Mouse (Mus musculus): ENCODE results near the gene Rps6kc1. TPM values are rescaled to one million over a fixed set of nuclear protein-coding genes. Genes with fewer than 3 reads are reported as not detected.

The Rps6kc1 gene
- total and polyA plus RNA-seq, 3 experiments, result 7.8 to 18.0 (median 12.5) TPM

DNA sequence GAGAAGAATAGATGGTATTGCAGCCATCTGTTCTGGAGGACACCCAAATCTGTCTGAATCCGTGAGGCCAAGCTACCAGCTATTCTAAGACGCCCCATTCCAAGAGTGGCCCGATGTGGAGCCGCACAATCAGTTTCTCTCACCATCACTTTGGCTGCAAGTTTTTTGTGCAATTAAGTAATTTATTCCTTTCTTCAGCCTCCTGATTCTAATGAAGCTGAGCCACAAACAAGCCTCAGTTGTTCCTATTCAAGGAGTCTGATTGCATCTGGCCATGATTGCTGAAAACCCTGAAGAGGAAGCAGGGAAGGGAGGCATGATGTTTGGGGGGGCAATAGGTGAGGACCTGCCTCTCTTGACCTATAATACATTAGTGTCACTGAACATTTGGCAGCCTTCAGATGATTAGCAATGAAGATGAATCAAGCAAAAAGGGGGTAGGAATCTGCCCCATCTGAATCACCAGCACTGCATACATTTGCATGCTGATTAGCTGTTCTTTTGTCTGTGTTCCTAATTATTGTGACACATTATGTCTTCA is 183.4 kb downstream of the Rps6kc1 start:
- dilution Hi-C loops (cut with MboI; ENCODE audit: extremely low pct_ligation_motif_present, extremely low pct_unique_long_range_greater_than_20kb, low sequenced_read_pairs), result no loop called here
- Histone ChIP-seq H3K36me3 (replicated peaks in 1 of 2; ENCODE audit: control insufficient read depth in 1 of 2, insufficient read depth in 1 of 2, low read length in 1 of 2) (no peaks in the 10 kb centered on the region), H3K9ac (ENCODE audit: insufficient read depth, low read depth) (no peak overlapping the region), H3K9me3 (replicated peaks; ENCODE audit: low read length) (no peaks in the 10 kb centered on the region), H3K4me3 (replicated peaks in 1 of 3; ENCODE audit: low read depth in 2 of 3, low read length in 2 of 3, poor library complexity in 1 of 3) (no peak overlapping the region), H3K4me1 (ENCODE audit: control insufficient read depth in 1 of 2, insufficient read depth in 2 of 2) (peaks cover 0 to 7% of the 10 kb centered on the region in 2 experiments; a peak in 1 of 4 replicates), H3K27ac (ENCODE audit: insufficient read depth, low read depth) (no peak overlapping the region), H3K27me3 (replicated peaks) (no peaks in the 10 kb centered on the region), H3K79me2 (replicated peaks; ENCODE audit: control insufficient read depth, extremely low read depth, insufficient read depth, poor library complexity, severe bottlenecking) (no peaks in the 10 kb centered on the region), H3K4me2 (ENCODE audit: insufficient read depth, low read depth, poor library complexity, severe bottlenecking) (no peak overlapping the region)
- no peak for DNase-seq (ENCODE audit: extremely low read depth)
- in situ Hi-C loops (cut with MboI; ENCODE audit: low pct_ligation_motif_present, low pct_unique_long_range_greater_than_20kb, low sequenced_read_pairs), result no loop called here
- TF ChIP-seq RCOR1 (conservative IDR thresholded peaks at IDR 0.05; ENCODE audit: low read depth, low read length) (no peak), HCFC1 (IDR thresholded peaks at IDR 0.05; ENCODE audit: low read depth, low read length) (no peak), MAX (IDR thresholded peaks at IDR 0.05; ENCODE audit: low read length) (no peak), CHD1 (IDR thresholded peaks at IDR 0.05; ENCODE audit: low read depth, low read length) (no peak), ETS1 (conservative IDR thresholded peaks at IDR 0.05; ENCODE audit: low read depth, low read length) (no peak), RAD21 (IDR thresholded peaks at IDR 0.05; ENCODE audit: low read depth, low read length) (no peak), USF2 (conservative IDR thresholded peaks at IDR 0.05; ENCODE audit: low read depth, low read length) (no peak)

DNA sequence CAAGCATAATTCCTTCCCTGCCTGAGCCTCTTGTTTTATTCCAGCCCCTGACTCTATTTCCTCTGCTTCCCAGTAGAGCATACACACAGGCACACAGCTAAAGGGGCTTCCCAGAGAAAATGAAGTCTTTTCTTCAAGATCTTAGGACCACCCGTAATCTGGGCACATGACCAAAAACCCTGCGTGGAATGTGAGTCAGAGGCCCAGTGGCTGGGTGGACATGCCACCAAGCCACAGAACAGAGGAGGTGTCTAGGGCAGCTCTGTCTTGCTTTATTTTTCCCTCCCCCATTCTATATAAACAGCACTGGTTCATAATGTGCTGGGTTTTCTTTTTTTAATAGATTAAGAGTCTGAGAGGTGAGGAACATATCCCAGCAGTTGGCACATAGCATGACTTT is 184.2 kb downstream of the Rps6kc1 start:
- no peaks in the 10 kb centered on the region for H3K27me3 ChIP-seq (replicated peaks)
- no peak for DNase-seq (ENCODE audit: extremely low read depth)
- in situ Hi-C loops (cut with MboI; ENCODE audit: low pct_ligation_motif_present, low pct_unique_long_range_greater_than_20kb, low sequenced_read_pairs) (no loop called here), dilution Hi-C loops (cut with MboI; ENCODE audit: extremely low pct_ligation_motif_present, extremely low pct_unique_long_range_greater_than_20kb, low sequenced_read_pairs) (no loop called here)
- no peak overlapping the region for H3K9ac ChIP-seq (ENCODE audit: insufficient read depth, low read depth)
- no peaks in the 10 kb centered on the region for H3K9me3 ChIP-seq (replicated peaks; ENCODE audit: low read length)
- H3K4me3 ChIP-seq (replicated peaks in 1 of 3; ENCODE audit: low read depth in 2 of 3, low read length in 2 of 3, poor library complexity in 1 of 3), result no peak overlapping the region
- H3K4me2 ChIP-seq (ENCODE audit: insufficient read depth, low read depth, poor library complexity, severe bottlenecking), result no peak overlapping the region
- peaks cover 0 to 7% of the 10 kb centered on the region in 2 experiments; a peak in 1 of 4 replicates for H3K4me1 ChIP-seq (ENCODE audit: control insufficient read depth in 1 of 2, insufficient read depth in 2 of 2)
- no peaks in the 10 kb centered on the region for H3K79me2 ChIP-seq (replicated peaks; ENCODE audit: control insufficient read depth, extremely low read depth, insufficient read depth, poor library complexity, severe bottlenecking)
- TF ChIP-seq MAZ (IDR thresholded peaks at IDR 0.05; ENCODE audit: low read depth, low read length), result no peak
- TF ChIP-seq CHD1 (IDR thresholded peaks at IDR 0.05; ENCODE audit: low read depth, low read length), result no peak
- no peak for TF ChIP-seq USF2 (conservative IDR thresholded peaks at IDR 0.05; ENCODE audit: low read depth, low read length)
- no peak for TF ChIP-seq UBTF (IDR thresholded peaks at IDR 0.05; ENCODE audit: low read depth, low read length)
- TF ChIP-seq KAT2A (IDR thresholded peaks at IDR 0.05; ENCODE audit: insufficient replicate concordance, low read length), result no peak
- TF ChIP-seq MYC (IDR thresholded peaks at IDR 0.05; ENCODE audit: low read depth, low read length), result no peak
- TF ChIP-seq NRF1 (IDR thresholded peaks at IDR 0.05; ENCODE audit: low read depth, low read length), result no peak
- no peak for TF ChIP-seq CTCF (conservative IDR thresholded peaks at IDR 0.05 in 1 of 2, IDR thresholded peaks at IDR 0.05 in 1 of 2; ENCODE audit: low read depth in 2 of 2, low read length in 2 of 2)
- no peak for TF ChIP-seq PAX5 (IDR thresholded peaks at IDR 0.05; ENCODE audit: low read length)
- no peak overlapping the region for H3K27ac ChIP-seq (ENCODE audit: insufficient read depth, low read depth)
- no peaks in the 10 kb centered on the region for H3K36me3 ChIP-seq (replicated peaks in 1 of 2; ENCODE audit: control insufficient read depth in 1 of 2, insufficient read depth in 1 of 2, low read length in 1 of 2)

All from CH12.LX (cell line).